Mouse (Mus musculus): ENCODE data around the gene Efcab6.

- TF ChIP-seq EP300 (IDR thresholded peaks at IDR 0.05; ENCODE audit: low read depth), result no peak
- TF ChIP-seq CTCF (IDR thresholded peaks at IDR 0.05; ENCODE audit: low read depth), result no peak
These were observed 60.9 kb downstream of the Efcab6 start for GRCm38 (mm10) chr15:84004306-84004705.

Measured in liver, postnatal 0 days (tissue).